Mouse (Mus musculus) MEL-GATA-1-ER (cell line): ENCODE results near the gene Gm45753.

Source experiments
- DNase-seq: peaks from one replicate; pipeline ENCODE4 v3.0.0-alpha.2; 2012; ENCODE audit warnings: low read depth; ENCODE audit errors: extremely low read depth

The Gm45753 gene

DNA sequence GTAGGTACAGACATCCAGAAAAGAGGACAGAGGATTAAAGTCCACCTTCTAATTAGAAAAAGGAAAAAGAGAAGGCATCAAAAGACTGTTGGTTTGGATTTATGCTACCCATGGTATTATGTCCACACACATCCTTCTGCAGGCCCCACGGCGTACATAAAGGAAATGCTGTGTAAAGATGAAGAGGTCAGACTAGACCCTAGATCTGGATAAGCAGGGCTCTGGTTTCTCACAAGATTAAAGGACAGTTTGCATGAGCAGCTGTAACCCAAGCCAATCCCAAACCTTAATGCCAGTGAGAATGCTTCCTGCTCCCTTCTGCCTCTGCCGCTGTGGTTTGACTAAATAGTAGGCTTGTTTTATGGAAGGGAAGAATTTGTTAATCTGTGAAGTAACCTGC lies 30.8 kb downstream of the Gm45753 start:
- no peak for DNase-seq

DNA sequence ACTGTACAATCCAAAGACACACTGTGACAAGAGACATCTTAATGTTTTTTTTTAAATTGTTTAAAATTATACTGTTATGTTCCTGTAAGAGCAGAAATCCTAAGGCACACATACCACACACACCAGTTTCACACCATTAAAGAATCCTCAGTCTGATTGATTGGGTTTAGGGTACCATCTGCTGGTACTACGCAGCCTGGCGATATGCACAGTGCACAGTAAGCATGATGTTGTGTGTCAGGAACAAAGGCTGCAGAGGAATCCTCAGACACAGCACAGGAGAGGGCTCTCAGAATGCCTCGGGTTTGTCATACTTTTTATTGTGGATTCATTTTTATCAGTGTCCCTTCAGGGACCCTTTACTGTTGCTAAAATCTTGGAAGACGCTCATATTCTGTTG lies 33.9 kb downstream of the Gm45753 start:
- DNase-seq: no peak

DNA sequence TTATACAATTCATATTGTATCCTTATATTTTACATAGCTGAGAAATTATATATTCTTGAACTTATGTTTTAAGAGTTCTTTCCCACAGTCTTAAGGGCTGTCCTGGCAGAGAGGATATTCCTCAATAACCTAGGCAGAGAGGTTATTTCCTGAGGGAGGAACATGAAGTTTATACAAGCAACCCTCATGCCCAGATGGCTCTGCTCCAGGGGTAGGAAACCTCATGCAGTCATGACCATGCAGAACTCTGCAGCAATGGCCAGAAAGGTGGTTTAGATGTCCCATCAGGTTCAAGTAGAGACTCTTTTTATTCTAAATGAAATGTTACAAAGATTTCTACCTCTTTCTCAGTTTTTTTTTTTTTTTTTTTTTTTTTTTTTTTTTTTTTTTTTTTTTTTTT lies 39.2 kb downstream of the Gm45753 start:
- no peak for DNase-seq

DNA sequence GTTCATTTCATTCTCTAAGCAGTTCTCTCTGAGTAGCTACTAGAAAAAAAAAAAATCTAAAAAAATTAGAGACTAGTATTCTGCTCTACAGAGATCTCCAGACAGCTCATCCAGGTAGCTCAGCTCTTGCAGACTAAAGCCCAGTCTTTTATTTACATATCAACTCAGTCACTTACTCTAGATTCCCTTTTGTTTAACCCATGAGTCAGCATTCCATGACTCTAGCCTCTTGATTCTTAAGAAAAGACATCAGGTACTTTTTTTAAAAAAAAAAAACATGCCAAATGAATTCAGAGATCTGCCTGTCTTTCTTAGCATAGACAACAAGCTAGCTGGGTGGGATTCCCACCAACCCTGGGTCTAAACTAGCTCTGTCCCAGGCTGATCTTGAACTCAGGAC lies 39.8 kb downstream of the Gm45753 start:
- DNase-seq: no peak

DNA sequence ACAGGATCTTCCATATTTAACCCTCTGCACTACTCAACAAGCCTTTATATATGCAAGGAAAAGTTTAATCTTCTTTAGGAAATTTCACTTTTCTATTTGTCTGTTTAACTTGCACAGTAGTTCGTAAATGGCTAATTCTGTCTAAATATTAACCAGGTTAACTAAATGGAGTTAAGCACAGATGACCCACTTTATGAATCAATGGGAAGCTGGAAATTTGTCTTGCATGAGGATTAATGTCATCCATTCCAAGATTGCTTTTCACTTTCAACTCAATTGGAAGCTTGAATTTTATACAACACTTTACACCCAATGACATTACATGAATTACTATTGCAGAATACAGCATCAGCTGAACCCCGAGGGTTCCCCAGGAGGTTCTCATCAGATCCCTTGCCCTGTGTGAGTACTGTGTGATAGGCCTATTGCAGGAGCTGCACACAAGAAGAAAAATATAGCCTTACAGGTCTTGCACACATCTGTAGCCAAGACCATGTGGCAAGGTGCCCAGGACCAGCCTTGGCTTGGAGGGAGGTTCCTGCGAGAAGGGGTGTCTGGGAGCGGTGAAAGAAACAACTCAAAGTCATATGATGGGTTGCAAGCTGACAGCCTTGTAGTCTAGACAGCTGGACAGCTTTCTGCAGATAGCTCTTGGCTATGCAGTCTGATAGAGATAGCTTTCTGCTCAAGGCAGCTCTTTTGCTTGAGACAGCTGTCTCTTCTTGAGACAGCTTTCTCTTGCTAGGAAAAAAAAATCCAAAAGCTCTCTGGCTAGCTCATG lies 40.5 kb downstream of the Gm45753 start:
- no peak for DNase-seq

DNA sequence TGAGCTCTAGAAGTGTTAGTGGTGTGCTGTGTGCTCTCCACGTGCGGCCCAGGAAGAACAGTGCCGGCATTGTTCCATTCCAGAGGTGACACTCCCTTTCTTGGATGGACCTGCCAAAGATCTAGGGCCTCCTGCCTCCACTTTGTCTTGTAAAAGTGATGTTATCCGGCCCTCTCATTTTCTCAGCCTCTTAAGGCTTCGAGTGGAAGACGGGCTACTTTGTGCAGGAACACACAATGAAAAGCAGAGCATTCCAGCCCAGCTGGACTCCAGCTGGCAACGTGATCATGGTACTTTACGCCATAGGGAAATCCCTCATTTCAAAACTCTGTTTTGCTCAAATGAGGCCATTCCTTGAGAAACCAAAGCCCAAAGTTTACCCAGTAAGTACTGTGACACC lies 41.3 kb downstream of the Gm45753 start:
- no peak for DNase-seq

DNA sequence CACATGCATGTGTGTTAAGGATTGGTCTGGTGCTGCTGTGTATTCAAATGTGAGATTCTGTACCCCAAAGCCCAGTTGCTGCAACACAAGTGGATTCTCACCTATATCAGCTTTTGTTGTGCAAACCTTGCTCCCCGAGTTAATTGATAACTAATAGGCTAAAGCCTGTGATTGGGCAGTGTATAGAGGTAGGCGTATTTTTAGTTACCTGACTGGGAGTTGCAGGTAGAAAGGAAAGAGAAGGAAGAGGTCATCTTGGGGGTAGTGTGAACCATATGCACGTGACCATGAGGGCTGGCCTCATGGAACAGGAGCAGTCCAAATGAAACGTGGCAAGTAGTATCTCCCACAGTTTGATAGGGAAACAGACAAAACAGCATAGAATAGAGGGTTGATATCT lies 43.3 kb downstream of the Gm45753 start:
- DNase-seq: no peak

DNA sequence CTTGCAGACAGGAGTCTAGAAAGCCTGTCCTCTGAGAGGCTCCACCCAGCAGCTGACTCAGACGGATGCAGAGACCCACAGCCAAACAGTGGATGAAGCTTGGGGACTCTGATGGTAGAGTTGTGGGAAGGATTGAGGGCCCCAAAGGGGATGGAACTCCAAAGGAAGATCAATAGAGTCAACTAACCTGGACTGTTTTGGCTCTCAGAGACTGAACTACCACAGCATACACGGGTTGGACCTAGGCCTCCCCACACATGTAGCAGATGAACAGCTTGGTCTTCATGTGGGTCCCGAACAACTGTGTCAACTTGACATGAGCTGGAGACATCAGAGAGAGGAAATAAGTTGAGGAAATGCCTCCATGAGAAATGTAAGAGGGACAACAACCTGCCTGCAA lies 45.4 kb downstream of the Gm45753 start:
- no peak for DNase-seq

DNA sequence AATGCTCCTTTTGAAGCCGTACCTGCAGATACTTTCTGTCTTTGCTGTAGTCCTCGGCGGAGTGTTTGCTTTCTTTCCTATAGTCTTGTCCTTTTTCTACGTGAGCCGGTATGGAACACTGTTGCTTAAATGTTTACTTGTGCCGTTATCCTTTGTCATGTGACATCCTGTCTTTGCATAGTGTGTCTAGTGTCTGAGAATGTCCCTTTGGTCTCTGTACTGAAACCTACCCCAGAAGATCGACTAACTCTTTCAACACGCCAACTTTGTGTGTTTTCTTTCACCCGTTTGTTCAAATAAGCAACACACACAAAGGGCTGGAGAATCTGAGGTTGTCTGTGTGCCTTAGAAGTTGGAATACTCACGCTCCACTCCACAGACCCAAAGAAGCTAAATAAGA lies 46.3 kb downstream of the Gm45753 start, which contains the start of gene F11:
TSS of gene F11 (minus strand) at position 112 of the 400 bp plus-strand sequence.
- DNase-seq: no peak

DNA sequence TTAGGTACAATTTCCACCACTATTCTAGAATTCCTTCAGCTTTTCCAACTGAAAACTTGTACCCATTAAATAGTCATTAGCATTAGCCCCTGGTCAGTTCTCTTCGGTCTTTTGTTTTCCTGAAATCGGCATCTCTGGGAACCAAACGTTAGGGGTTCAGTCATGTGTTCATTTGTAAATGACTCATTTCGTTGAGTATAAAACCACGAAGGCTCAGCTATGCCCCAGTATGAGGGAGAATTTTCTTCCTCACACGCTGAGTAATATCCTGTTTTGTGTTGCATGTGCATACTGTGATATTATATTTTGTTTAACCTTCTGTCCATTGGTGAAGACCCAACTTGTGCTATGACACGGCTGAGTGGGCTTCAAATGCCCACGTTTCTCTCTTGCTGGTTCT lies 49.8 kb downstream of the Gm45753 start:
- DNase-seq: no peak

DNA sequence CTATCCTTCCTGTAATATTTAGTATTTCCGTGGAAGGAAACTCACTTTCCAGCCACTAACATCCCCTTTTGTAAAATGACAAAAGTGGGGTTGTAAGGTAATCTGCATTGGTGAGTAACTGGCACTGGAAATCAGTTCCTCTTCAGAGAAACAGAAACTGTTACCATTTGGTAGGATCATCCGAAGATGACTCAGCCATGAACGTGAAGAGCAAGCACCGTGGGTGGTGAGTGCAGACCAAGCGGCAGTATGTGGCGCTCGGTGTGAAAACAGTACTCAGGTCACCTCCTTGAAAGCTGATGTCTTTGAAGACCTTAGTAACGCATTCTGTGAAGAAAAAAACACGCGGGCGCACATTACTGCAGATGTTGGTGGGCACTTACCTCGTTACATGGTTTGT lies 53.2 kb downstream of the Gm45753 start:
- no peak for DNase-seq

DNA sequence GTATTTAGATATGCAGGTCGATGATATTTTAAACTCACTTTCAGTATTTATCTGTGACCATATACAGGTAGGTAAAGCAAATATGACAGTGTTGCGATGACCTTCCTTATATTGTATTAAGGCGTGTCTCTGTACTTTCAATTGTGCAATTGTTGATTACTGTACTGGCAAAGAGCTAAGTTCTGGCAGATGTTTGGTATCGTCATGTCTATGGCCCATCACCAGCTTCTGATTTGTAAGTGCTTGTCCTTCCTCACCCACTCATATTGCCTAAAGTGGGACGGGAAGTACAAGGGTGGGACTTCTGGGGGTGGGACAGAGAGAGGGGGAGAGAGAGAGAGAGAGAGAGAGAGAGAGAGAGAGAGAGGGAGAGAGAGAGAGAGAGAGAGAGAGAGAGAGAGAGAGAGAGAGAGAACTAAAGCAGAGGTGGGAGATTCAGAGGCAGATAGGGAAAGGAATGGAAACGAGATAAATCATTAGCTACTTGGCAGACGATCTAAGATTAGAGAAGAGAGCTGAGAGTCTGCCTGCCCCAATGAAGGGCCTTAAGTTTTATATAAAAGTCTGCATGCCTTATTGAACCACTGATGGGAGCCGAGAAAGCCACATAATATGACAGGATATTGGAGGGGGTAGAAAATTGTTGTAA lies 53.9 kb downstream of the Gm45753 start:
- no peak for DNase-seq

DNA sequence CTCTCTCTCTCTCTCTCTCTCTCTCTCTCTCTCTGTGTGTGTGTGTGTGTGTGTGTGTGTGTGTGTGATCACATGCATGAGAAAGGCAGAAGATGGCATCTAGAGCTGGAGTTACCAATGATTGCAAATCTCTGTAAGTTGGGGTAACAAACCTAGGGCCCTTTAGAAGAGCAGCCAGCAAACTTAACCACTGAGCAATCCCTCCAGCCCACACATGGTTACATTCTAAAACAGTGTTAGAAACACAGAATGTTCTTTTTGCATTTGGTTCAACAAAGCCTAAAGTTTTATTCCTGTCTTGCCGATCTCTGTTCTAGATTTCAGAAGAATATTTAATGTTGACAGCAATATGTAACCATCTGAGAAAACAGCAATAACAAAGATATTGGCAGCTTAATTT lies 54.7 kb downstream of the Gm45753 start:
- DNase-seq: no peak

DNA sequence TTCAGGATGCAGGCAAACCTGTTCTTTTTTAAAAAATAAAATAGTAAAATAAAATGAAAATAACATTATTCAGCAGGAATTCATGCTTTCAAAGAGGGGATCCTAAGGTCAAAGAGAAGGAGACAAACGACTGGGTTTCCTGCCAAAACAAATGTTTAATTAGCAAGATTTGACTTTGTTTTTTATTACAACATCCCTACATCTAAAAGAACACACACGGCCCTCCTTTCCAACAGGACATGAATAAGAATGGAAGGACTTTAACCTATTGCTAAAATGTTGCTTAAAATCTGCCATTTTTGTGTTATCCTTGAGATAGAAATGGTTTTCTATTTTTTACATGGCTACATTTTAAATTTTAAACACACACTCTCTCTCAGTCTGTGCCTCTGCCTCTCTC lies 55.2 kb downstream of the Gm45753 start:
- DNase-seq: no peak

DNA sequence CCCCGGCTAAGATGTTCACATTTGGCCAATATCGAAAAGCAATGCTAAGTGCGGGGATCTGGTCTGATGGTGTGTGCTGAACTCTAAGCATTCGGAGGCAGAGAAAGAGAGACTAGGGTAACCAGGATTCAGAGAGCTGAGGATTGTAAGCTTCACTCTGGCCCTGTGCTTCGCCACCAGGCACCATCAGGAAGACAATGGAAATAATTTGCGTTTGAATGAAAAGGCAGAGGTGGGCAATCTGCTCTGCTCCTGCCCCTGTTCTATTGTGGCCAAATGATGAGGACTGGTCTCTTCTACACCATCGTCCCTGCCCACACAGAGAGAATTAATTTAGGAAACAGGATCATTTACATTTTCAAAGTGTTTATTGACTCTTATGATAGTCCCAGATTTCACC lies 62.0 kb downstream of the Gm45753 start:
- no peak for DNase-seq

DNA sequence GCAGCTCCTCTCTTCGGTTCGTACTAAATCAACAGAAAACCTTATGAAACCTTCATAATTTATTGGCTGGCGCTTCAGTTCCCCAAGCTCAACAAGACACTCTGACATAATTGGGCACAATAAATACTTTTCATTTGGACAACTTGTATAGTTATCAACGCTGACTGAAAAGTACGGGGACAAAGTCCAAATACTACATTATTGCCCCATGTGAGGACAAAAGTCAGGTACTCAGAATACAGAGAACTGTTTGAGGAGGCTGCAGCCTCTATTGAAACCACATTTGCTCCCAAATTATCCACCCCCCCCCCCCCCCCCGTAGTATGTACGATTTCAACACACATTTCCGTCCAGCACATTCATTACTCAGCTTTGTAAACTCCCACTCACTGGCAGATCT lies 68.9 kb downstream of the Gm45753 start:
- DNase-seq: no peak

DNA sequence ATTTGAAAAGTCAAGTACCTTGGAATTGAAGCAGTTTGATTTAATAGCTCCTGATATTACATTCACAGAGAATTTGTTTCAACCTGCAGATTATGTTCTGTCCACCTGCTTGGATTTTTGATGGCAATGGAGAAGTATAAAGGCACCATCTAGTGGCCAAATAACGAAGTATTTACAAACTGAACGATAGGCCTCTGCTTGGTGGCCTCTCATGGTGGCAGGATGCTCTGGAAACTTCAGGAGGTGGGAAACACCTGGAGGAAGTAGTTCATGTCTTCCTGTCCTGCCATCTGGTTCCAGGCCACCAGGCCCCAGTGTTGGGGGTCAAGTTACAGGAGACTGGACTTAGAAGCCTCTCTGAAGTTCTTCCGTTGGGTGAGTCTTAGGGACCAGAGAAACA lies 70.0 kb downstream of the Gm45753 start:
- no peak for DNase-seq

DNA sequence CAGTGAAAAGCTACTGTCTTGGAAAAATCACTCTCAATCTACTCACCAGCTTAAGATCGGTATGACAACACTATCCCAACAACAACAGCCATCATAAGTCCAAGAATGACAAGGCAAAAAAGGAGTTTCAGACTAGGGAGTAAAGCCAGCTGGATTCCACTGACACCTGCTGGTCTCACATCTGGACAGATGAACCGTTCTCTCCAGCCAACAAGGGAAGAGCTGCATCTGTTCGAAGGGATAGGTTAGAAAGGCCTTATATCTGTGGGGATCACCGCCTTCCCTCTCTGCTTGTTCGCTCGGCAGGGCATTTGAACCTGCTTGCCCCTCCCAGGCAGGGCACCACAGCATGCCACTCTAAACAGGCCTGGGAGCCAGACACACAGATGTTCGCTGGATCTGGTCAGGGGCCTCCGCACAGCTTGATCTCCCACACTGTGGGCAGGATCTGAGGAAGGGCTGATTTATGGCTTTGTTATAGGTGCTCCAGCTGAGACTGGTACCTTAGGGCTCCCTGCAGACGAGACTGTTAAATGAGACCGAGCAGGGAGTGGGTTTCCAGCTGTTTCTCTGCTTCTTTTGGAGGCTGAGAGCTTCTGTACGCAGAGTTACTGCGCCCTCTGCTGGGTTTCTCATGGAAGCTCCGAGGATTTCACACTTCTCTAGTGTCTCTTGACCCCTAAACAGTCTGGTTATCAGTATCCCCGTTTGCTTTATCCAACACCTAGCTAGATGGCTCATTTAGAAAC lies 71.9 kb downstream of the Gm45753 start:
- DNase-seq: peak; percentile 9

DNA sequence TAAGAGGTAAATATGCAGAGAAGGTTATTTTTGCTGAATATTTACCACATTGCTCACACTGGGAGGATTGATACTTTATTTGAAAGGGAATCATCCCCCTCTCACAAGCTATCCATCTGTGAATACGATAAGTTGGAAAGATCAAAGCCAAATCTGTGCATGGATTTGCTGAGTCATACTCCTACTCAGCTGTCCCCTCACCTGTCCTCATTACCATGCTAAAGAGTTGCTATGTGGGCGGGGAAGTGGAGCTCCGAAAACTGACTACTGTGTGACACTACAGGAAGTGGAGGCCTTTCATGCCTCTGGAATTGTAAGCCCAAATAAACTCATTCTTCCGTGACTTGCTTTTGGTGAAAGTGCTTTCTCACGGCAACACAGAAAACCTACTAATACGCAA lies 73.0 kb downstream of the Gm45753 start:
- no peak for DNase-seq

DNA sequence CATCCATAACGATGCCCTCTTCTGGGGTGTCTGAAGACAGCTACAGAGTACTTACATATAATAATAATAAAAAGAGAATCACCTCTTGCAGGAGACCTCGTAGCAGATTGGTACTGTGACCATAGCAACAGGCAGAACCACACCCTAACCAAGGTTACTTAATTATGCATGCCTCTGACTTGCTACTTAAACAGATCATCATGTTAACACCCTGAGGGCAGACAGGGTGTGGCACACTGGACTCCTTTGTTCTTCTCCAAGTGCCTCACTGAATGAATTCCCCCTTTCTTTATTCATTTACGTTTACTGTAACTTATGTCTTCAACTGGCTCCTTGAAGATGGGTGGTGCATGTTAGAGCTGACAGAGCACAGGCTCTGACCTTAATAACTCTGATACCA lies 75.0 kb downstream of the Gm45753 start:
- no peak for DNase-seq
